Mouse (Mus musculus): ENCODE data around the gene Slc35b1.

The Slc35b1 gene

DNA sequence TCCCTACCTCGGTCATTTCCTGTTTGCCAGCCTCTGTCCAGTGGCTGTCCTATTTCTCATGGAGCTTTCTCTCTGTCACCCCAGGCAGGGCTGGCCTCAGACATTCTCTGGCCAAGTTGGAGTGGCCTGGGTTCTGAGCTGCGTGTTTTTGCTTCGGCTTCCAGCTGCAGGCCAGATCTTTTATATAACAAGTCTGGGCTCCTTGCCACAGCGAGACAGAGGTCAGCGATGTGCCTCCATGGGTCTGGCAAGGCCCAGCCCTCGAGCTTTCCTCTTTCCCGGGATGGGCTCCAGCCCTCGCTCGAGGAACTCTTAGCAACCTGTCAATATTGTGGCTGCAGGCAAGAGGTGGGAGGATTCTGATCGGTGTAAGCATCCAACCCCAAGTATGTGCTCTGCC is 18.9 kb upstream of the Slc35b1 start:
- no peak for DNase-seq (ENCODE audit: low read depth, low spot score)

DNA sequence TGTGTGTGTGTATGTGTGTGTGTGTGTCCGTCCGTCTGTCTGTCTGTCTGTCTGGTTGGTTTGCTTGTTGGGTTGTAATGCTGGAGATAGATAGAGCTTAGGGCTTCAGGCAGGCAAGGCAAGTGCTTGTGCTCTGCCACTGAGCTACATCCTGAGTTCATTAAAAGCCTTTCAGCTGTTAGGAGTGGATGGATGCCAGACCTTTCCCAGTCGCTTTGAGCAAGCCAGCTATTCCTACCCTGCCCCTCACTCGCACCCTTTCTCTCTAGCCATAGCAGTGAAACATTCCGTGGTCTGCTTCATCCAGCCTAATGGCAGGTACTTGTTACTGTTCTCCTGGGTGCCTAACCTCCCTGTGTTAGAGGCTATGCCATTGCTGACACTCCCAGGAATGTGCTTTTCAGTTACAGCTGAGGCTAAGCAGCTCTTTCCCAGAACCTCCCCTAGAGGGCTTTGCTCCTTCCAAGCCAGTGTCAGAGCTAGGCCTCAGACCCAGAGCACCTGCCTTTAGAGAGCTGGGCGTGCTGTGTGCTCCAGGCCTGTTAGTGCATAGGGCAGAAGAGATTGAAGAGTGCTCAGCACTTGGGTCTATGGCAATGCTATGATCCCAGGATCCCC is 18.1 kb upstream of the Slc35b1 start:
- DNase-seq (ENCODE audit: low read depth, low spot score), result no peak

DNA sequence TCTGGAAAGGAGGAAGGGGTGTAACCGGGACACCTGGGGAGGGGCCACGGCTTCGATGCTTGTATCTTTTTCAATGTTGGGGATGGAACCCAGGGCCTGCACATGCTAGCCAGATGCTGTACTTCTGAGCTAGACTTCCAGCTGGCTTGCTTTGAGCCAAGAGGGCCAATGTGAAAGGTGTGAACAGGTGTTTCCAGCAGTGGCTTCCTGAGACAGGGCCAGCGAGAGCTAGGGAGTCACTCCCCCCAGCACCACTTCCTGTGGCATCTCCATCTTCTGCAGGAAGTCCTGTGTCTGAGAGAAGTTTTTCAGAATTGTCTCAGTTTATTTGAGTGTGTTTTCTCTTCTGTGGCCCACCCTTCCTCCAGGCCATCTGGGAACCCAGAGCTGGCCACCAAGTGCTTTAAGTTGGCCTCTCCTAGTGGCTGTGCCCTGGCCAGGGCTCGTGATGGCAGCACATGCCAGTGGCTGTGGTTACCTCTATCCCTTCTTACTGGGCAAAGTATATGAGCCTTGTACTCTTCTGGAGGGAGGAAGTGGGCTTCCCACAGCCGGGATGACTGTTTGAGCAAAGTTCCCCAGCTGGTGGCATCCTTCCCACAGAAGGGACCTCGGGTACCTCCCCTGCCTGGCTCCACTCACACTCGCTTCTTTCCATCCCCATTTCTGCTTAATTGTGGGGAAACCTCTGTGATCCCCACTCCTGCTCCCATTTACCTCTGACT is 17.3 kb upstream of the Slc35b1 start:
- DNase-seq (ENCODE audit: low read depth, low spot score), result no peak

DNA sequence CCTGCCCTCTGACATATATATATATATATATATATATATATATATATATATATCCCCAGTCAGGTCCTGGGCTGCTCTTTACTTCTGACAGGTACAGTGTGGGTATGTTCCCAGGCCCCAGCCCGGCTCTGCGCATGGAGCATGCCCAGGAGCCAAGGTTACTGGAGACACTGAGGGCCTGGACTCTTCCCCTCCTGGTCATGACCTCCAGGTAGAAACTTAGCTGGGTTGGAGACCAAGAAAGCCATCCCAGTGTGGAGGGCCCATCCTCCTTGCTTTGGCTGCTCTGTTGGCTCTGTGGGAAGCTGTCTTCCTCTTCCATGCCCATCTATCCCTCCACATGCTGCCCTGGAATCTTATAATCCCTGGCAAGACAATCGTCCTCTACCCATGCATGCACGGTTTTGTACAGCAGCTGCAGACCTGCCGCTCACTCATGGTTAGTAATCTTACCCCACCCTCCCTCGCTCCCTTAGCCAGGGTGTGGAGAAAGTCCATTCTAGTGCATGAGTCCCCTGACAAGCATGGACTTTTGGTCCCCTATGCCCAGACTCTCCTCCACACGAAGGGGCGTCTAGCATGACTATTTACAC is 16.2 kb upstream of the Slc35b1 start:
- no peak for DNase-seq (ENCODE audit: low read depth, low spot score)

DNA sequence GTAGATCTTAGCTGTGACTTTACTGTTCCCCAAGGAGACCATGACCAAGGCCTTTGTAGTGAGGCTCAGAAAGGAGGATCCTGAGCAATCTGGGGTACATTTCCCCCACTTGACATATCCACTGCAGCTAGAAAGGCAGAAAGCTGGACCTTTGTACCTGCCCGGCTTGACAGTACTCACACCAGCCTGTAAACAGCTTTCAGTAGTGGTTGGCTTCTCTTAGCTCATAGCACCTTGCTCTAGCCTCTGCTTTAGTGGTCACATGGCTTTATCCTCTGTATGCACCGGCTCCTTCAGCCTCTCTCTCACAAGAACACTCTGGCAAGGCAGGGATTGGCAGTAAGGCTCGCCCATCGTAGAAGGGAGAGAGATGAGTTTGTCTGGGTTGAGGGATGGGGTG is 15.6 kb upstream of the Slc35b1 start:
- no peak for DNase-seq (ENCODE audit: low read depth, low spot score)

DNA sequence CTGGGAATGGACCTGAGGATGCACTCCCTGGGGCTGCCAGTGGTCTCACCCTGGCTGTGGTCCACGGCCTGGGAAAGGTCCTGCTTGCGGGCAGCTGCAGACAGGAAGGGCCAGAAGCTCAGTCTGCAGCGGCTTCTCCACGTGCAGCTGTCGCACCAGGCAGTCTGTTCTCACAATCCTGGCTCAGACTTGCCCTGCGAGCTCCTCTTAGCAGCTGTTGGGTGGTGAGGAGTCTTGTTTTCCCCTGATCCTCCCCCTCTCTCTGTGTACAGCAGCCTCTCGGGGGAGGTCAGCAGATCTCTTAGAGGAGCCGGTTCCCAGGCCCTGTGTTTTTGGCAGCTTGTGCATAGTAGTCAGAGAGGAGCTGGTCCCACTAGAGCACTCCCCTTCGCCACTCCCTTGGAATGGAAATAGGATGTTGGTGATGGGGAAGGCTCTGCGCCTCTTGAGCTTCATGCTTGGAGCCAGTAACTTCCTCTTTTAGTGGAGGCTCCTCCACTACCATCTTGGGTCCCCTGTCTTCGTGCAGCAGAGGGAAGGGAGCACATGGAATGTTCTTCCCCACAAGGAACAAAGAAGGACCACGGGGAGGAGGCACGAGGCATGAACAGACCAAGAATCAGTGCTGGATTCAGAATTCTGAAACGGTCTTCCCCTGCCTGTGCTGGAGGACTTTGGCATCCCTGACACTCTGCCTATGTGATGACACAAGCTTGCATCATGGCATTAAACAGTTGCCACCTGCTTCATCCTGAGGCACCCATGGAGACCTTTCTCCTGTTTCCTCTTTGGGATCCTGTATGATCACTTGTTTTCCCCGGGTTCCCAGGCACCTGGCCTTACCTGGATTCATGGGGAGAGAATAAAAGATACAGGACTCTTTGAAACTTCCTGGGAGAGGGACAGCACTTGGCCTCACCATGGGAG is 14.3 kb upstream of the Slc35b1 start:
- no peak for DNase-seq (ENCODE audit: low read depth, low spot score)

DNA sequence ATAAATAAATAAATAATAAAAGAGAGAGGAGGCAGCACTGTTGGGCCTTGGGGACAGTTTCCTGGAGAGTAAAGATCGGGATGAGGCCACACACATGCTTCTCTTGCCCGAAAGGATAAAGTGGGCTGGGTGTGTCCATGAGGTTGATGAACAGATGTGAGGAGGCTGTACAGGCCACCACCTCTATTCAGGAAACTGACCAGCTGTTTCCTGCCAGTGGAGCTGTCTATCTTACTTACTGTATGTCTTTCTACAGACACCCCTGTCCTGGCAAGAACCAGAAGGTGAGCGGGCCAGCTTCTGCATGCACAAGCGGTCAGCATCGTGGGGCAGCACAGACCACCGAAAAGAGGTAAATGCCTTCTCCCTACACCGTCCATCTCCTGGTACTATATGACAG is 13.3 kb upstream of the Slc35b1 start:
- no peak for DNase-seq (ENCODE audit: low read depth, low spot score)

DNA sequence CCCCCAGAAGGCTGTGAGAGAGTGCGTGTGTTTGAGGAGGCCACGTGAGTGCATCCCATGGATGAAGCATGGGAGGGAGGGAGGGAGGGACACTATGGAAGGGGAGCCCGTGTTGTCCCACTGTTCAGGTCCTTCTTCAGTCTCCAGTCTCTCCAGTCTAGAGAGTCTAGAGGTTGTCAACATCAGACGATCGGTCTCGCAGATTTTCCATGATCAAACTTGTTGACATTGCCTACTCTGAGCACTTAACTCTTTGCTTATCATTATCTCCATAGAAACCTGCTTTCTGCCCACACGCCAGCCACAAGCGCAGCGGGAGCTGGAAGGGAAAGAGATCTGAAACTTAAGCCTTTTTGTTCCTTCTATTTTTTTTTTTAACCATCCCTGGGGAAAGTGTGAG is 5.6 kb upstream of the Slc35b1 start:
- DNase-seq (ENCODE audit: low read depth, low spot score), result no peak

DNA sequence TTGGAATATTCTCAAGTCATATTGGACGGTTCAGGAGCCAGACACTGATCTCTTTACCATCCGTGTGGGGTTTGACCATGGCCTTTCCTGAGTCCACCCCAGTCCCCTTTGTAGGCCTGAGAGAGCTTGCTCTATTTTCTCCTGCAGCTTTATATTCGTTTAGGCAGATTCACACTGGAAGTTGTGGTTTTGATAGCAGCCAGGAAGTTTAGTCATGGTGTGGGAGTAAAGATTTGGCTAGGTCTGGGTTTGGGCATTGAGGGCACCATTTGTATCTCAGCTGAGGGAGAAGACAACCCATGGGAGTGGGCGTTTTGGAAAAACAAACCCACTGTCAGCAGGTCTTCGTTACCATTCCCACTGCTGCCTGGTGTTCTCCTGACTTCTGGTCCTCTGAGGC is 4.9 kb upstream of the Slc35b1 start:
- no peak for DNase-seq (ENCODE audit: low read depth, low spot score)

DNA sequence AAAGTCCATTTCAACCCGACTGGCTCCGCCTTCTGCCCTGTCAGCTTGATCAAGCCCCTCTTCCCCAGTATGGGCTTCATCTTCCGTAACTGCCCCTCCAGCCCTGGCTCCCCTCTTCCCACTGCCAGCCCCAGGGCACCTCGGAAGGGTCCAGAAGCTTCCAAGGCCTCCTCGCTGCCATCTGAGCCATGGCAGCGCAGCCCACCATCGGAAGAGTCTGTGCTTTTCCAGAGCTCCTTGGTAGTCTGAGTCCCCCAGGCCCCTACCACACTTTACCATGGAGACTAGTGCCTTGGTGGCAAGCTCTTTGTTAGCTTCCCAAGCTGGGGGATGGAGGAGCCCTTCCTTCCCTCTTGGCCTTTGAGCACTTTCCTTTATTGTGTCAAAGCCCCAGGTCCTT is 3.8 kb upstream of the Slc35b1 start:
- DNase-seq (ENCODE audit: low read depth, low spot score), result no peak

DNA sequence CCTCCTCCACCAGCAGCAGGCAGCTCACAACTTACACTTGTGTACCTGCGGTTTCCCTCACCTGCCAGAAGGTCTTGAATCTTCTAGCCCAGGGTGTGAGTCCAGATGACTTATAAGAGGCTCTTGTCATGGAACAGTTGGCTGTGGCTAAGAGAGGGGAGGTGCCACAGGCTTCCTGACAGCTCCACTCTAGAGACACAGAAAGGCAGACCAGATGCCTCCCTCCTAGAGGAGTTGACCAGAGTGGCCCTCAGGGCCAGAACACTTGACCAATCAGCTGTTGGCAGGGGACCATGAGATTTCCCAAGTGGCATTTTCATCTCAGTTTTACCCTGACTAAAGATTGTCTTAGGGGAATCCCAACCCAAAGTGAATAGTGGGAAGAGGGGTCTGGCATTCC is 3.3 kb upstream of the Slc35b1 start:
- DNase-seq (ENCODE audit: low read depth, low spot score), result no peak

DNA sequence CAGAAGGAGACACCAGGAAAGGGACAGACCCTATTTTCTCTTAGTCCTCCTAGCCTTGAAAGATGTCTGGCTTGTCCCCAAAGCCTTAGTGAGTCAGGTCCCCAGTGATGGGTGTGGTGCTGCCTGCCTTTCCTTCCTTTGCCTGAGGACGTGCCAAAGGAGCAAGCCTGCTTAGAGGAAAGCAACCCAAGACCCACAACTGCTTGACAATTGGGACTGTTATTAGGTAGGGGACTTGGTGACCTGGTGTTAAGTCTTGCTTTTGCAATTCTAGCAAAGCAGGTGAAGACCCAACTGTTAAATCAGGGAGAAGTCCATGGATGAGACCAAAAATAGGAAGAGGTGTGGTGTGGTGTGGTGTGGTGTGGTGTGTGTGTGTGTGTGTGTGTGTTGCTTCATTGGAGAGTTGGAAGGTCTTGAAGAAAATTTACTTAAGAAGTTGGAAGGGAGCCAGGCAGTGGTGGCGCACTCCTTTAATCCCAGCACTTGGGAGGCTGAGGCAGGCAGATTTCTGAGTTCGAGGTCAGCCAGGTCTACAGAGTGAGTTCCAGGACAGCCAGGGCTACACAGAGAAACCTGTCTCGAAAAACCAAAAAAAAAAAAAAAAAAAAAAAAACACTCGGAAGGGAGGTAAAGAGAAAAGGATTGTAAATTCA is 1.0 kb upstream of the Slc35b1 start:
- no peak for DNase-seq (ENCODE audit: low read depth, low spot score)

DNA sequence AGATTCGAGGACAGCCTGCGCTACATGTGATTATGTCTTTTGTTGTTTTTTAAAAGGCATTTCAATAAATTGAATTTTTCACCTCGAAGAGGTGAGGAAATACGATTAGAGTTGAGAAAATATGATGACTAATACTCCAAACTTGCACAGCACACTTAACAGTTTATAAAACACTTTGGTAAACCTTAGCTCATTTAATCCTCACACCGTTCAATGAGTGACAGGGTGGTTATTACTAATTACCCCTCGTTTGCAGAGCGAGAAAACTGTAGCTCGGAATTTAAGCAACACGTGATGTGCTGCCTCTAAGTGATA is 531 bp upstream of the Slc35b1 start:
- no peak for DNase-seq (ENCODE audit: low read depth, low spot score)

DNA sequence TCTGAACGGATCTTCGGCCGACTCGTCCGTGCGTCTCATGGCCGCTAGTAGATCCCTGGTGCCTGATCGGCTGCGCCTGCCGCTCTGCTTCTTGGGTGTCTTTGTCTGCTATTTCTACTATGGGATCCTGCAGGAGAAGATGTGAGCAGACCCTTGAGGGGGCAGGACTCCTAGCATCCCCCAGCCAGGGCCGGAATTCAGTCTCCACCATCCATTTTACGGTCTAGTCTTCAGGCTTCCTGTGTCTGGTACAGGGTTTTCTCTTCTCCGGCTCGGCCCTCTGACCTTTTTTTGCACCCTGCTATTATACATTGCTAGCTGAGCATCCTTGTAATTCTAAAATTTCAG is 455 bp downstream of the Slc35b1 start:
- no peak for DNase-seq (ENCODE audit: low read depth, low spot score)

DNA sequence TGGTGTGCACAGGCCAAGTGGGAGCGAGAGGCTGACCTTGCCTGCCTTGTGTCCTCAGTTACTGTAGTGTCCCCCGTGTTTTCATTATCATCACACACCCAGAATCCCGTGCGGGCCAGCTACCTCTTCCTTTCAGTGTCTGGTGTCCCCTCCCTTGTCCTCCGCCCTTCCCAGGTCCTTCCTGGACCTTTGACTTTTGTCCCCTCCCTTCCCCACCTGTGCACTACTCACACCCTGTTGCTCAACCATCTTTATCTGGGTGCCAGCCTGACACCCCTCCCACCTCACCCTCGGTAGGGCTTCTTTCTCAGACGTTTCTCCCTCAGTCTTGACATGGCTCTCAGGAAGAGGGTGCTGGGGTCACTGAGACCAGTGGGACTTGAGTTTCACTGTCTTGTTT is 2.9 kb downstream of the Slc35b1 start:
- no peak for DNase-seq (ENCODE audit: low read depth, low spot score)

DNA sequence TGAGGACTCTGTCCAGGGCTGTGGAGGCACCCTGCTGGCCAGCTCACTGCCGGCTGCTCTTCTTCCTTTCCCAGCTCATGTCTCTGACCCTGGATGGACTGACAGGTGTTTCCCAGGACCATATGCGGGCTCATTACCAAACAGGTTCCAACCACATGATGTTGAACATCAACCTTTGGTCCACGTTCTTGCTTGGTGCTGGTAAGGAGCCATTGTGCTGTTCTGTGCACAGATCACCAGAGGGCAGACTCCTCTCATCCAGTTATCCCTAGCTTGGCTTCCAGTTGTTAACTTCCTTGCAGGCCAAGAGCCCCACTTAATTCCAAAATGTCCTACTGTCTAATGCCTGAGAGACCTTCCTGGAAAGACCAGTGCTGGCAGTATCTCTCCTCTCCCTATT is 4.5 kb downstream of the Slc35b1 start:
- DNase-seq (ENCODE audit: low read depth, low spot score), result no peak

DNA sequence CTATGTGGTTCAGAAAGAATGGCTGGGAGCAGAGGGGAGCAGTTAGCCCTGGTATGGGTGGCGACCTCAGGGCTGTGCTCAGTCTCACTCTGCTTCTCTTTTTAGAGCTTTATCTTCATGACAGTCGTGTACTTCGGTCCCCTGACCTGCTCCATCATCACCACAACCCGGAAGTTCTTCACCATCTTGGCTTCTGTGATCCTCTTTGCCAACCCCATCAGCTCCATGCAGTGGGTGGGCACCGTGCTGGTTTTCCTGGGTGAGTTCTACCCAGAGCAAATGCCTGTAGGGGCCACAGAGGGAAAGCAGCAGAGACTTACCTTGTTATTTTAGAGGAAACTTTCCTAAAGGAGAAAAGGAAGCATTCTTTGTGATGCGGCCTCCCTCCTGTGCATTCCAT is 5.9 kb downstream of the Slc35b1 start:
- no peak for DNase-seq (ENCODE audit: low read depth, low spot score)

DNA sequence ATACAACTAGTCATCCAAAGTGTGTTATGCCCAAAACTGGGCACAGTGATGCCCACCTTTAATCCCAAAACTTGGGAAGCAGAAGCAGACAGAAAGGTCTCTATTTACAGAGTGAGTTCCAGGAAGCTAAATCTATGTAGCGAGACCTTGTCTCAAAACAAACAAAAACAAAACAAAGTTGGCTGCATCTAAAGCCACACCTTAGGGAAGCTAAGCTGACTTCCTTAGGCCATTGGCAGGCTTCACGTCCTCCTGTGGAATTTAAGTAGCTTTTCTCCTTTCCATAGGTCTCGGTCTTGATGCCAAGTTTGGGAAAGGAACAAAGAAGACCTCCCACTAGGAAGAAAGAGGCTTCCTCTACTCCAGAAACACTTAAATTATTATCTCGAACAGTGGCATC is 6.7 kb downstream of the Slc35b1 start:
- DNase-seq (ENCODE audit: low read depth, low spot score), result no peak

DNA sequence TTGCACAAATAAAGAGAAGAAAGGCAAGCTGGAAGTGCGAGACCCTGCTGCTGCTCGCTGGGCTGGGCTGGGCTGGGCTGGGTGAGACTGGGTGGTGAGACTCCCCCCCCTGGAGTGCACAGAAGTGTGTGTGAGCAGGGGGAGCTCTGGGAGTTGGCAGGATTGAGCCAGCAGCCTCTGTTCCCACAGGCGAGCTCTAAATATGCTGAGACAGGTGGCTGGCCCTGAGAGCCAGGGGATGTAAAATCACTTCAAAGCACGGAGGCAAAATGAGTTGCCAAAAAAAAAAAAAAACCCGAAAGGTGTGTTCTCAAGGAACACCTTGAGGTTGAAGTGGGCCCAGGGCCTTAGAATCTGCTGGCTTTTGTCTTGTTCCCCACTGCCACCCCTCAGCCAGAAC is 7.3 kb downstream of the Slc35b1 start:
- no peak for DNase-seq (ENCODE audit: low read depth, low spot score)

DNA sequence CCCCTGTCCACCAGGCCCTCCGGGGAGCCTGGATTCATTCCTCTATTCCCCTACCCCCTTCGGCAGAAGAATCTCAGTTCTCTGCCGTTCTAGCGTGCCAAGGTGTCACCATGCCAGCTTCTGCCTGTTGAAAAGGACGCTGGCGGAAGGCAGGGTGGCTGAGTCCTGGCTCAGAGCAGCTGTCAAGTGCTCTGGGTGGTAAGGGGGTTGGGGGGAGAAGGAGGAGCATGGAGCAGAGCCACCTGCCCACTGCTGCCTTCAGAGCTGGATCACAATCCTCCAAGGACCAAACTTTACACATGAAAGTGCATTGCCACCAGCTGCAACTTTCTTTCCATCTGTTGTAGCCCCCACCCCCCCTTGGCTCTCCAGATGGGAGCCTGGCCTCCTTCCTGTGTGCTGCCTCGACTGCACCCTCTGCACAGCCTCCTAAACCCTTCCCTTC is 7.8 kb downstream of the Slc35b1 start:
- DNase-seq (ENCODE audit: low read depth, low spot score), result no peak

DNA sequence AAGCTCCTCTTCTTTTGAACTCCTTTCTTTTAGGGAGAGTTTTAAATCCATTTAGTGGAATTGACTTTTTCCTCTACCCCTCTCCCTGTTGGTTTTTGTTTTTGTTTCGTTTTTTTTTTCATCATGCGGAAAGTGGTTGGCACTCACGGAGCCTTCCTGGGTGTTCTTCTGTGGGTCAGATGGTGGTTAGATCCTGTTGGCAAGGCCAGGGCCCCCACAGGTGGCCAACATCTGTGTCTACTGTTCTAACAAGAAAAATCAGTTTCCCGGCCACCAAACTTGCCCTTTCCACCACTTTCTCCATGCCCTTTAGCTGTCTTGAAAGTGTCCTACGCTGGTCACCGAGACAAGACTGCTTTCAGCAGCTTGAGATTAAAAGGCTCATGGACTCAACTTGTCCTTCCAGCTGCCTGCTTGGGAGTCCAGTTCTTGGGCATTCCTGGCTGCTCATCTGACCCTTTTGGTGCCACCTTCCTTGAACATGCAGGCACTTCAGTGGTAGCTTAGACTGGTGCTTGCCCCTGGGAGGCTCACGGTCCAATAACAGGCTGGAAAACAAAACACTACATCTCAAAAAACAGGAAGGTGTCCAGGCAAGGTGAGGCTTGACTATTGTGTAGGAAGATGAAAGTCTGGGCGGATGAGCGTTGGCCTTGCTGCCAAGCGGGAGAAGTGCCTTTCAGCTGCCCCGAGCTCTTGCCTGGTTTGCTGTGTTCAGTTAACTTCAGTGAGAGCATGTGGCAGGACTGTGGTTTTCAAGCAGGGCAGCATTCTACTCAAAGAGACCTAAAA is 8.4 kb downstream of the Slc35b1 start:
- no peak for DNase-seq (ENCODE audit: low read depth, low spot score)
